Comparison of ENCODE assay signal across 14 mouse cellular contexts in the genomic region with DNA sequence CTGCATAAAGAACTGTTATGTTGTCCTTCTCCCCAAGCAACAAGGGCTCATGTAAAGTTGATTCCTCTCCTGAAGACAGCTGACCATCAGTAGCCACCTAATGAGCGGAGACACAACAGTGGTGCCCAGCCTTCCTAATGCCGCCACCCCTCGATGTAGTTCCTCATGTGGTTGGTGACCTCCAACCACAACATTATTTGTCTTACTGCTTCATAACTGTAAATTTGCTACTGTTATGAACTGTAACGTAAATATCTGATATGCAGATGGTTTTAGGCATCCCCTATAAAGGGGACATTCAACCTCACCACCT.
"Had no signal": no experiment of that assay in that cellular context is flagged by ENCODE, and none has a peak within 500 bp of the region (broad histone marks: within the 10 kb centered on the region; RNA-seq: fewer than 3 reads in every experiment).

No protein-coding gene starts in this region.

- H3K9ac ChIP-seq: neural tube, embryonic 15.5 days; stomach, embryonic 15.5 days had no signal

- H3K27ac ChIP-seq: neural tube, embryonic 15.5 days; stomach, embryonic 15.5 days; stomach, postnatal 0 days had no signal

- H3K36me3 ChIP-seq: neural tube, embryonic 15.5 days; stomach, embryonic 15.5 days had no signal

- H3K27me3 ChIP-seq: neural tube, embryonic 15.5 days; stomach, embryonic 15.5 days had no signal

- H3K9me3 ChIP-seq: neural tube, embryonic 15.5 days; stomach, embryonic 15.5 days had no signal

- H3K4me2 ChIP-seq: neural tube, embryonic 15.5 days; stomach, embryonic 15.5 days had no signal

- H3K4me1 ChIP-seq: neural tube, embryonic 15.5 days; stomach, embryonic 15.5 days had no signal

- DNase-seq: right cerebral cortex, adult 18-20 months; right cerebral cortex, postnatal 14 days; right cerebral cortex, postnatal 25 days; right cerebral cortex, postnatal 4 days; spleen, adult 18-20 months; thymus, adult 18-20 months; thymus, adult 2 months; thymus, postnatal 14 days; thymus, postnatal 25 days; thymus, postnatal 36 days; thymus, postnatal 4 days had no signal

- H3K4me3 ChIP-seq: neural tube, embryonic 15.5 days; stomach, embryonic 15.5 days had no signal
